Mouse (Mus musculus) lung, postnatal 4 days (tissue): Measurements from ENCODE around the gene Igf2r.

Experiments
- DNase-seq, 2 experiments: peaks; one replicate each; pipeline ENCODE4 v3.0.0; 2021

Igf2r gene

GRCm38 (mm10) chr17:12749421-12750367 lies 19.8 kb downstream of the Igf2r start:
- peak in 1 of 2 experiments; percentile 49 for DNase-seq

- no peak for DNase-seq
Observed at GRCm38 (mm10) chr17:12745761-12746160, 23.7 kb downstream of the Igf2r start.

GRCm38 (mm10) chr17:12744071-12744470 lies 25.4 kb downstream of the Igf2r start:
- no peak for DNase-seq

GRCm38 (mm10) chr17:12742151-12742908 lies 27.1 kb downstream of the Igf2r start:
- DNase-seq = peak in 1 of 2 experiments; percentile 43

GRCm38 (mm10) chr17:12741218-12741968 lies 28.1 kb downstream of the Igf2r start:
- peak; percentile 77 to 85 for DNase-seq

GRCm38 (mm10) chr17:12740317-12740716 lies 29.1 kb downstream of the Igf2r start:
- no peak for DNase-seq

- DNase-seq = no peak
Observed at GRCm38 (mm10) chr17:12739516-12739915, 29.9 kb downstream of the Igf2r start.

- DNase-seq = no peak
Observed at GRCm38 (mm10) chr17:12737934-12738333, 31.5 kb downstream of the Igf2r start.

- DNase-seq = peak in 1 of 2 experiments; percentile 48
Observed at GRCm38 (mm10) chr17:12734205-12734857, 35.1 kb downstream of the Igf2r start.

GRCm38 (mm10) chr17:12733128-12733527 lies 36.3 kb downstream of the Igf2r start:
- DNase-seq = no peak

GRCm38 (mm10) chr17:12728536-12728935 lies 40.9 kb downstream of the Igf2r start:
- DNase-seq = no peak

GRCm38 (mm10) chr17:12727748-12728147 lies 41.7 kb downstream of the Igf2r start:
- DNase-seq = no peak

- peak; percentile 68 to 82 for DNase-seq
Observed at GRCm38 (mm10) chr17:12725871-12726270, 43.6 kb downstream of the Igf2r start.

GRCm38 (mm10) chr17:12724767-12725744 lies 44.4 kb downstream of the Igf2r start:
- DNase-seq = peak; percentile 62 to 83

GRCm38 (mm10) chr17:12723986-12724766 lies 45.3 kb downstream of the Igf2r start:
- peak; percentile 39 to 43 for DNase-seq

- DNase-seq = peak; percentile 36 to 48
Observed at GRCm38 (mm10) chr17:12722622-12723021, 46.8 kb downstream of the Igf2r start.

GRCm38 (mm10) chr17:12721118-12721886 lies 48.2 kb downstream of the Igf2r start:
- no peak for DNase-seq

GRCm38 (mm10) chr17:12718251-12718650 lies 51.2 kb downstream of the Igf2r start:
- DNase-seq = no peak

- no peak for DNase-seq
Observed at GRCm38 (mm10) chr17:12717445-12717844, 52.0 kb downstream of the Igf2r start.
